Mouse (Mus musculus) right cerebral cortex, adult 2 months (tissue): ENCODE data around the gene Gm6121.
"Not testable (repeated sequence)": the region's sequence is repeated elsewhere in the genome, so short reads cannot be mapped to it uniquely, and the experiment has no call there.

Source experiments
- DNase-seq, 2 experiments: peaks; one replicate each; pipeline ENCODE4 v3.0.0; 2021 to 2022; ENCODE audit warnings: low spot score in 2 of 2

The Gm6121 gene

DNA sequence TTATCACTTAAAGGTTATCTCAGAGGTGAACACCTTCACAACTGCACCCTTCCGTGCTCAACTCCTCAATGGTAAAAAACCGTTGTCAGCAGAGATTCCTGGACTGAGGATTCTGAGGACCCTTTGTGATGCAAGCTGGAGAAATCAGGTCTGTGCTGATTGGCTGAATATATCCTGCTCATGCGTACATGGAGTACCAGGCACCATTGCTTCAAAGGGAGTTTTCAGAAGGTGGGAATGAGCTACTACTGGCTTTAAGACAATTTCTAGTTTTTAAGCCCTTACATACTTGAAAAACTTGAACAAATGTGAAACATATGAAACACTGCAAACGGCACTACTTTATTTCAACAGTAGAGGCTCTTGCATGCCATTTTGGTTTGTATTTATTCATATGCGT, at the start of gene Gm6121:
TSS of gene Gm6121 (minus strand) at position 101 of the 400 bp plus-strand sequence.
- not testable (repeated sequence) for DNase-seq
